In the genomic region with DNA sequence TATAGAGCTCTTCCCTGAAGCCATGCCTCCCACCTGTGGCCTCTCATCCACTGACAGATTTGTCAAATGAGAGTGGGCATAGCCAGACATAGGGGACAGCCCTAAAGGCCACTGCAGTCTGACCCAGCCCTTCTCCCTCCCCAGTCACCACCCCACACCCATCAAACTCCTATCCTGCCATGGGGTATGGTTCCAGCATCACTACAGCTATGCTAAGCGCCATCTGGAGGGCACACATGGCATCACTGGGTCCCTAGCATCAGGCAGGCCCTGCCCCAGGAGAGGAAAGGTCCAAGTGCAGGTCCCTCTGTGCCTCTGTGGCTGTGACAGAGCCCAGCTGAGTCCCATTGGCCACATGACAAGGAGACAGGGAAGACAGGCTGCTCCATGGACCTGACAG, we compare ENCODE assay signal across 12 mouse cellular contexts. TPM values are rescaled to one million over a fixed set of nuclear protein-coding genes. Genes with fewer than 3 reads are reported as not detected.
DNase-seq lines count a peak whose midpoint lies in the region; ATAC-seq and TF ChIP-seq lines count a peak whose summit lies in the region.
"Had no signal": no experiment of that assay in that cellular context is flagged by ENCODE, and none has a peak within 500 bp of the region (broad histone marks: within the 10 kb centered on the region; RNA-seq: fewer than 3 reads in every experiment).

No protein-coding gene starts in this region.

- H3K4me3 ChIP-seq in kidney, postnatal 0 days (replicated peaks; ENCODE audit: low read depth, low read length): no peak overlapping the region
- no peak overlapping the region for H3K4me3 ChIP-seq in kidney, embryonic 15.5 days (replicated peaks)
- H3K4me3 ChIP-seq: heart, embryonic 10.5 days; stomach, embryonic 15.5 days had no signal

- TF ChIP-seq CTCF in kidney, postnatal 0 days (IDR thresholded peaks at IDR 0.05; ENCODE audit: low read depth): peak; percentile 55

- H3K4me2 ChIP-seq in kidney, postnatal 0 days (ENCODE audit: low read length): no peak overlapping the region
- H3K4me2 ChIP-seq in kidney, embryonic 15.5 days: no peak overlapping the region
- H3K4me2 ChIP-seq: stomach, embryonic 15.5 days had no signal

- ATAC-seq in kidney, postnatal 0 days (replicated peaks; ENCODE audit: low FRiP score, low read depth): no peak
- ATAC-seq in kidney, embryonic 15.5 days (replicated peaks; ENCODE audit: low FRiP score): no peak

- no peaks in the 10 kb centered on the region for H3K27me3 ChIP-seq in kidney, postnatal 0 days (ENCODE audit: insufficient read depth, low read length)
- no peaks in the 10 kb centered on the region for H3K27me3 ChIP-seq in kidney, embryonic 15.5 days
- H3K27me3 ChIP-seq: stomach, embryonic 15.5 days had no signal

- no peak overlapping the region for H3K27ac ChIP-seq in kidney, postnatal 0 days
- H3K27ac ChIP-seq in kidney, embryonic 15.5 days: no peak overlapping the region
- H3K27ac ChIP-seq: heart, embryonic 10.5 days; stomach, embryonic 15.5 days had no signal

- no peaks in the 10 kb centered on the region for H3K9me3 ChIP-seq in kidney, postnatal 0 days (replicated peaks; ENCODE audit: low read length)
- no peaks in the 10 kb centered on the region for H3K9me3 ChIP-seq in kidney, embryonic 15.5 days (replicated peaks)
- H3K9me3 ChIP-seq: heart, embryonic 10.5 days; stomach, embryonic 15.5 days had no signal

- peak; percentile 34 to 64 for DNase-seq in cerebellum, postnatal 25 days
- DNase-seq in cerebellum, adult 11 months: no peak
- peak; percentile 4 for DNase-seq in kidney, postnatal 0 days (ENCODE audit: low spot score)
- peak; percentile 20 for DNase-seq in 3T3-L1 (ENCODE audit: low read depth, low spot score)
- DNase-seq in embryo, embryonic 11 days: peak; percentile 15
- no peak for DNase-seq in adrenal gland, postnatal 36 days
- DNase-seq in right cerebral cortex, postnatal 10 days (ENCODE audit: low spot score in 2 of 2): no peak
- DNase-seq: layer of hippocampus, postnatal 36 days had no signal

- H3K36me3 ChIP-seq in kidney, postnatal 0 days (ENCODE audit: insufficient read depth, low read length): no peaks in the 10 kb centered on the region
- H3K36me3 ChIP-seq in kidney, embryonic 15.5 days: no peaks in the 10 kb centered on the region
- H3K36me3 ChIP-seq: heart, embryonic 10.5 days; stomach, embryonic 15.5 days had no signal

- 0% methylated on average over 1 of the region's 1 CpGs for WGBS in kidney, postnatal 0 days
- WGBS in kidney, embryonic 15.5 days: 8% methylated on average over 1 of the region's 1 CpGs

- H3K9ac ChIP-seq in kidney, postnatal 0 days (ENCODE audit: low read depth, low read length): no peak overlapping the region
- no peak overlapping the region for H3K9ac ChIP-seq in kidney, embryonic 15.5 days
- H3K9ac ChIP-seq: stomach, embryonic 15.5 days had no signal

- H3K4me1 ChIP-seq in kidney, postnatal 0 days (replicated peaks; ENCODE audit: insufficient read depth, low read length): no peaks in the 10 kb centered on the region
- H3K4me1 ChIP-seq in kidney, embryonic 15.5 days: no peaks in the 10 kb centered on the region
- H3K4me1 ChIP-seq: heart, embryonic 10.5 days; stomach, embryonic 15.5 days had no signal

RNA-seq across cellular contexts. Expression of a gene that starts 12.7 kb away (rescaled TPM):
- polyA plus RNA-seq in kidney, postnatal 0 days (2015; fragmentation: Nextera tagmentation; extraction: Ambion mirVana): not detected in 2 replicates
- polyA plus RNA-seq in kidney, embryonic 15.5 days (2015; fragmentation: Nextera tagmentation; extraction: Ambion mirVana): not detected in 2 replicates
- not detected for total RNA-seq in adrenal gland, postnatal 36 days (2021)
- total RNA-seq: layer of hippocampus, postnatal 36 days had no signal
- polyA plus RNA-seq: heart, embryonic 10.5 days; liver, embryonic 16.5 days; stomach, embryonic 15.5 days had no signal

RNA-seq across cellular contexts. Expression of a gene that starts 19.7 kb away (rescaled TPM):
- polyA plus RNA-seq in kidney, postnatal 0 days (2015; fragmentation: Nextera tagmentation; extraction: Ambion mirVana): 5.4 and 7.9 TPM in 2 replicates
- 2.4 and 2.6 TPM in 2 replicates for polyA plus RNA-seq in kidney, embryonic 15.5 days (2015; fragmentation: Nextera tagmentation; extraction: Ambion mirVana)
- 1 to 10 TPM; 3.2 to 3.7 TPM for total RNA-seq in adrenal gland, postnatal 36 days (2021)
- total RNA-seq: layer of hippocampus, postnatal 36 days had no signal

RNA-seq across cellular contexts. Expression of a gene that starts 39.6 kb away (rescaled TPM):
- 1.6 and 1.8 TPM in 2 replicates for polyA plus RNA-seq in kidney, postnatal 0 days (2015; fragmentation: Nextera tagmentation; extraction: Ambion mirVana)
- 0.68 and 0.81 TPM in 2 replicates for polyA plus RNA-seq in kidney, embryonic 15.5 days (2015; fragmentation: Nextera tagmentation; extraction: Ambion mirVana)
- total RNA-seq in adrenal gland, postnatal 36 days (2021): 1 to 10 TPM in 1 of 2 experiments, under 1 TPM in 1; 0.72 to 1.4 TPM
- total RNA-seq: layer of hippocampus, postnatal 36 days had no signal
- polyA plus RNA-seq: heart, embryonic 10.5 days had no signal

Comparison
In these comparisons a context has a peak if more than half of its experiments do, and no peak if none do; other contexts are left out.
1. DNase-seq: peak in cerebellum, postnatal 25 days (2 of 2), kidney, postnatal 0 days (single experiment), 3T3-L1 (single experiment) and embryo, embryonic 11 days (single experiment); none in cerebellum, adult 11 months (single experiment), adrenal gland, postnatal 36 days (0 of 2) and right cerebral cortex, postnatal 10 days (0 of 2).